10 mouse cellular contexts compared by ENCODE assay signal in genomic region chr10:75696597-75697355, GRCm38 (mm10). TPM values are rescaled to one million over a fixed set of nuclear protein-coding genes. Genes with fewer than 3 reads are reported as not detected.
DNase-seq lines count a peak whose midpoint lies in the region; ATAC-seq and TF ChIP-seq lines count a peak whose summit lies in the region.
"Had no signal": no experiment of that assay in that cellular context is flagged by ENCODE, and none has a peak within 500 bp of the region (broad histone marks: within the 10 kb centered on the region; RNA-seq: fewer than 3 reads in every experiment).

No protein-coding gene starts in this region.

- WGBS in hindbrain, postnatal 0 days = 91% methylated on average over 7 of the region's 7 CpGs

- no peaks in the 10 kb centered on the region for H3K27me3 ChIP-seq in hindbrain, postnatal 0 days (ENCODE audit: insufficient read depth, low read length)

- peaks cover 50% of the 10 kb centered on the region for H3K36me3 ChIP-seq in hindbrain, postnatal 0 days (ENCODE audit: insufficient read depth, low read length)

- H3K9me3 ChIP-seq in hindbrain, postnatal 0 days (ENCODE audit: low read length) = no peaks in the 10 kb centered on the region

- intact Hi-C loops in left cerebral cortex, postnatal 10 days (cut with DNase I) = no loop called here

- H3K4me3 ChIP-seq in hindbrain, postnatal 0 days (ENCODE audit: low read length) = no peak overlapping the region

- no peak overlapping the region for H3K27ac ChIP-seq in hindbrain, postnatal 0 days

- ATAC-seq in megakaryocyte-erythroid progenitor cell, adult 5-6 weeks (replicated peaks; ENCODE audit: low FRiP score, low TSS enrichment, poor library complexity, severe bottlenecking) = peak; percentile 97
- ATAC-seq in hindbrain, postnatal 0 days = no peak

- no peak overlapping the region for H3K4me2 ChIP-seq in hindbrain, postnatal 0 days (ENCODE audit: low read depth, low read length)

- no peaks in the 10 kb centered on the region for H3K4me1 ChIP-seq in hindbrain, postnatal 0 days (ENCODE audit: insufficient read depth, low read length)

- DNase-seq in spleen, adult 12 weeks (ENCODE audit: low spot score) = peak; percentile 42
- DNase-seq in spleen, adult 18-20 months = no peak
- DNase-seq in c-Kit-positive CD71-positive TER-119-negative erythroid progenitor cells, embryonic 14.5 days (ENCODE audit: low read depth) = peak; percentile 90
- peak; percentile 82 for DNase-seq in liver
- no peak for DNase-seq in left cerebral cortex, postnatal 10 days (ENCODE audit: extremely low spot score in 1 of 2, low spot score in 2 of 2)
- DNase-seq in right cerebral cortex, adult 18-20 months = no peak
- no peak for DNase-seq in hindbrain, postnatal 0 days (ENCODE audit: low spot score)
- DNase-seq: cerebellum, adult 9-10 months; lung, adult 18-20 months had no signal

- no peak for TF ChIP-seq CTCF in hindbrain, postnatal 0 days (IDR thresholded peaks at IDR 0.05; ENCODE audit: low read depth)

- no peak overlapping the region for H3K9ac ChIP-seq in hindbrain, postnatal 0 days (replicated peaks; ENCODE audit: low read length)

RNA-seq across cellular contexts. Expression of gene Susd2, which starts 53.0 kb away (rescaled TPM):
- 2.3 and 4.8 TPM in 2 replicates for total RNA-seq in megakaryocyte-erythroid progenitor cell, adult 5-6 weeks (2014; fragmentation: Nextera tagmentation)
- total RNA-seq in megakaryocyte-erythroid progenitor cell, adult 5-6 weeks (2017) = 0.69 and 0.94 TPM in 2 replicates
- 1 to 10 TPM; 3.5 to 3.8 TPM for total RNA-seq in left cerebral cortex, postnatal 10 days (2021)
- 14.4 and 14.9 TPM in 2 replicates for total RNA-seq in hindbrain, postnatal 0 days (2014; rRNA removed)
- polyA plus RNA-seq in hindbrain, postnatal 0 days (2015; fragmentation: Nextera tagmentation; extraction: Ambion mirVana) = 11.2 and 11.4 TPM in 2 replicates

Comparison
In these comparisons a context has a peak if more than half of its experiments do, and no peak if none do; other contexts are left out.
1. DNase-seq: peak in spleen, adult 12 weeks (single experiment), c-Kit-positive CD71-positive TER-119-negative erythroid progenitor cells, embryonic 14.5 days (single experiment) and liver (single experiment); none in spleen, adult 18-20 months (0 of 2), left cerebral cortex, postnatal 10 days (0 of 2), right cerebral cortex, adult 18-20 months (single experiment) and hindbrain, postnatal 0 days (single experiment).